In the genomic region with DNA sequence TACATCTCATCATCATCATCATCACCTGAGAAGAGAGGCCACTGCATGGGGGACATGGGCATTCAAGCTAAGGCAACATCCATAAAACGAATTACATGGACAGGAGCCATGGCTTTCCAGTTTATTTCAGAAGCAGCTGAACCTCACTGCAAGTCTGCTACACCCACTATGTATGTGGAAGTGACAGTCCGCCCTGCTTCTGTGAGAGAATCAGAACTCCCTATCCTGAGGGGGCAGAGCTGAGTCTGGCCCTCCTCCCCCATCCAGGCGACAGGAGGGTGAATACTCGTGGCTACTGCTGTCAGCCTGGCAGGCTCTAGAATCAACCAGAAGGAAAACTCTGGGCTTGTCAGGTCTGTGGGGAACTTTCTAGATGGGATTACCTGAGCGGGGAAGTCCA, we compare ENCODE assay signal across 13 mouse cellular contexts.
DNase-seq lines count a peak whose midpoint lies in the region.
"Had no signal": no experiment of that assay in that cellular context is flagged by ENCODE, and none has a peak within 500 bp of the region (broad histone marks: within the 10 kb centered on the region; RNA-seq: fewer than 3 reads in every experiment).

No protein-coding gene starts in this region.

- DNase-seq in layer of hippocampus, adult 18-20 months (ENCODE audit: low spot score in 2 of 2), result peak; percentile 32 to 68
- no peak for DNase-seq in layer of hippocampus, postnatal 36 days
- peak; percentile 49 to 59 for DNase-seq in left cerebral cortex, postnatal 14 days (ENCODE audit: low spot score in 2 of 2)
- DNase-seq in left cerebral cortex, adult 11 months (ENCODE audit: low spot score), result no peak
- DNase-seq in brain, adult 2 months (ENCODE audit: low read depth, low spot score), result peak; percentile 74
- DNase-seq in right cerebral cortex, postnatal 36 days (ENCODE audit: low spot score in 2 of 2), result peak; percentile 15 to 50
- DNase-seq: adrenal gland, adult 2 months; adrenal gland, postnatal 25 days; cerebellum, adult 9-10 months; cerebellum, postnatal 25 days; gastrocnemius, postnatal 36 days; heart, adult 11 months; heart, postnatal 36 days had no signal

- intact Hi-C loops in left cerebral cortex, postnatal 14 days (cut with DNase I), result no loop called here

Comparison
In these comparisons a context has a peak if more than half of its experiments do, and no peak if none do; other contexts are left out.
1. DNase-seq: peak in layer of hippocampus, adult 18-20 months (2 of 2), left cerebral cortex, postnatal 14 days (2 of 2), brain, adult 2 months (single experiment) and right cerebral cortex, postnatal 36 days (2 of 2); none in layer of hippocampus, postnatal 36 days (0 of 2) and left cerebral cortex, adult 11 months (single experiment).